Mouse (Mus musculus) spleen, adult 2 months (tissue): Measurements from ENCODE around the gene Irgq. TPM values are rescaled to one million over a fixed set of nuclear protein-coding genes. Genes with fewer than 3 reads are reported as not detected.
"Not testable (repeated sequence)": the region's sequence is repeated elsewhere in the genome, so short reads cannot be mapped to it uniquely, and the experiment has no call there.

ENCODE experiments used
- DNase-seq, 2 experiments: peaks; one replicate each; pipeline versions ENCODE4 v3.0.0 to v3.0.0-alpha.2; 2012 to 2021; ENCODE audit warnings: low spot score in 2 of 2, low read depth in 1 of 2
- H3K27ac ChIP-seq: fragments of 200-500 bp; 2 replicates; pipeline ENCODE4 v1.5.1; 2012; ENCODE audit warnings: low read length, inconsistent platforms; ENCODE audit not compliant: insufficient read depth
- H3K27me3 ChIP-seq: fragments of 200-500 bp; 2 replicates; pipeline ENCODE4 v1.6.1; 2012; ENCODE audit warnings: mild to moderate bottlenecking, moderate library complexity, low read length, inconsistent platforms; ENCODE audit not compliant: control insufficient read depth, insufficient read depth
- H3K36me3 ChIP-seq: fragments of 200-500 bp; 2 replicates; pipeline ENCODE4 v1.6.1; 2012; ENCODE audit warnings: mild to moderate bottlenecking, low read length, inconsistent platforms; ENCODE audit not compliant: control insufficient read depth, insufficient read depth
- H3K4me1 ChIP-seq: fragments of 200-500 bp; 2 replicates; pipeline ENCODE4 v1.6.1; 2011; ENCODE audit warnings: inconsistent platforms; ENCODE audit not compliant: control insufficient read depth, insufficient read depth, insufficient read length
- H3K4me3 ChIP-seq: fragments of 200-500 bp; 2 replicates; pipeline ENCODE4 v1.5.1; 2011; ENCODE audit warnings: mild to moderate bottlenecking, inconsistent platforms; ENCODE audit not compliant: insufficient read depth, insufficient read length; ENCODE audit errors: extremely low read depth
- CTCF ChIP-seq: fragments of 200-500 bp; IDR thresholded peaks from 2 replicates; pipeline ENCODE4 v1.5.1; 2011; ENCODE audit warnings: mild to moderate bottlenecking, inconsistent platforms; ENCODE audit not compliant: insufficient read depth, insufficient read length, insufficient replicate concordance; ENCODE audit errors: extremely low read depth
- POLR2A ChIP-seq: fragments of 200-500 bp; IDR thresholded peaks from 2 replicates; pipeline ENCODE4 v1.6.1; 2011; ENCODE audit warnings: low read depth, low read length, inconsistent platforms
- WGBS: fragments of 180-500 bp; shearing (Covaris S2); methylation state at CpG from one replicate; pipeline ENCODE4 v1.1.7; 2018; 5-methylcytosine and 5-hydroxymethylcytosine counted together
- polyA plus RNA-seq: library from polyadenylated mRNA; depleted of rRNA; stranded (reverse); fragments of >200 nt; gene quantifications from 2 replicates; pipeline ENCODE4 v1.2.3, GENCODE M21; 2012; rRNA removed

Irgq gene
- polyA plus RNA-seq: 11.2 and 13.1 TPM in 2 replicates

DNA sequence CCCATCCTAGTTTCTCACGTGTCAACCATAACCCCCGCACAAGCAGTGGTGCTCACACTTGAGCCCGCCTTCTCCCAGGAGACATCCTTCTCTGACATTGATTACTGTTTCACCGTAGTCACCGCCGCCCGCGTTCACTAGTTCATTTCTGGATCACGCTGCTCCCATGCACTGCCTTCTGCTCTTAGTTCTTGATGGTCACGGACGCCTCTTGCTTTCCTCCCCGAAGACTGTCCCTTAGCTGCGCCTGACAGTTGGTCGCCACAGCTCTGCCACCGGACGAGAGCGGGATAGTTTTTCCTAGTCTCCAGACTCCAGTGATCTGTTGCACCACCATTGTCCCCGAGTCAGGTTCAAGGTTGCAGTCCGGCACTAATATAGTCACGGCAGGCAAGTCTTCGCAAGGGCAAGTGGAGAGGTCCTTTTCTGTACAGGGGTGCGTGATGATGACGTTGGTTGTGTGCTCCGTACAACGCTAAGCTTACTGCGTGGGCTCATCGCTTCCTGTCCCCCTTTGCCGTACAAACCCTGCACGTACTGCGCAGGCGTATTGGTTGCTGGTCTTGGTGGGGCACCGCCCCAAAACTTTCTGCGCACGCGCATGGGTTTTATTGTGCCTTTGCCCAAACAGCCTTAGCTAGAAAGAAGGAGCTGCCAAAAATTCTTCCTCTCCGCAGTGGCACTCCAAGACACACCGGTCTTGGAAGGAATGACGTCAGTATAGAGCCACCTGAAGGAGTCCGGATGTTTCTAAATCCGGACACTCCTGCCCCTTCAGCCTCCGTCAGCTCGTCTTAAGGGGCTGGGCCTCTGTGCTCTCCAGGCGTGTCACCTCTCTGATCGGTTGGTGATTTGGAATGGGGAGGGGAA is at the start of gene Irgq:
Gene Irgq, plus strand, starts transcription at position 628 of the 870 bp plus-strand sequence.
- peak within 1 kb of the TSS; percentile 91 for H3K27ac ChIP-seq
- H3K27me3 ChIP-seq: no peaks in the 10 kb centered on the region
- no peaks in the 10 kb centered on the region for H3K4me1 ChIP-seq
- peaks cover 15% of the 10 kb centered on the region for H3K36me3 ChIP-seq
- no peak for TF ChIP-seq POLR2A
- TF ChIP-seq CTCF: no peak
- DNase-seq: peak; percentile 99 to 100
- peak within 1 kb of the TSS; percentile 75 for H3K4me3 ChIP-seq
- WGBS: under 1% methylated on average over 44 of the region's 44 CpGs

DNA sequence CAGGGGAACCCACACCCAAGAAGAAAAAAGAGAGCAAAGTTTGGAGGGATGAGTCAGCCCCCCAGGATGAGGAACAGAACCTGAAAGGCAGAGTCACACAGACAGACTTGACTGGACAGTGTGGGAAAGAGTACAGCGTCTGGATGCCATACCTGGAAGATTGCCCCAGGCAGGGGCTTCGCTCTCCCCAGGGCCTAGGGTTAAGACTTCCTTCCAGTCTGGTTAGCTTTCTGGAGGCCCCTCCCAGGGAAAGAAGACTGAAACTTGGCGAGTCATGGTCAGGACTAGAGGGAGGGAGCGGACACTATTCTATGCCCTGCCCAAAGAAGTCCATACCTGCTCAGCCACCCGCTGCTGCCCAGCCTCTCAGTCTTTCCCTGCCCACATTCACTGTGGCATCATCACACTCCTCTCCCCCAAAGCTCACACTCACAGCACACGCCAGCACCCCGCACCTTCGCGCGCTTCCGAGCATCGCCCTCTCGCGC is 49.5 kb upstream of the Irgq start:
- H3K36me3 ChIP-seq: peaks cover 3% of the 10 kb centered on the region; the same call in 1 of the 2 replicates
- no peak for DNase-seq
- peaks cover 8% of the 10 kb centered on the region for H3K4me1 ChIP-seq
- no peak for TF ChIP-seq CTCF
- no peak for TF ChIP-seq POLR2A
- WGBS: 8% methylated on average over 14 of the region's 14 CpGs
- peak overlapping the region; percentile 63; the same call in 1 of the 2 replicates for H3K4me3 ChIP-seq
- peaks cover 15% of the 10 kb centered on the region for H3K27me3 ChIP-seq
- no peak overlapping the region; the same call in 1 of the 2 replicates for H3K27ac ChIP-seq

DNA sequence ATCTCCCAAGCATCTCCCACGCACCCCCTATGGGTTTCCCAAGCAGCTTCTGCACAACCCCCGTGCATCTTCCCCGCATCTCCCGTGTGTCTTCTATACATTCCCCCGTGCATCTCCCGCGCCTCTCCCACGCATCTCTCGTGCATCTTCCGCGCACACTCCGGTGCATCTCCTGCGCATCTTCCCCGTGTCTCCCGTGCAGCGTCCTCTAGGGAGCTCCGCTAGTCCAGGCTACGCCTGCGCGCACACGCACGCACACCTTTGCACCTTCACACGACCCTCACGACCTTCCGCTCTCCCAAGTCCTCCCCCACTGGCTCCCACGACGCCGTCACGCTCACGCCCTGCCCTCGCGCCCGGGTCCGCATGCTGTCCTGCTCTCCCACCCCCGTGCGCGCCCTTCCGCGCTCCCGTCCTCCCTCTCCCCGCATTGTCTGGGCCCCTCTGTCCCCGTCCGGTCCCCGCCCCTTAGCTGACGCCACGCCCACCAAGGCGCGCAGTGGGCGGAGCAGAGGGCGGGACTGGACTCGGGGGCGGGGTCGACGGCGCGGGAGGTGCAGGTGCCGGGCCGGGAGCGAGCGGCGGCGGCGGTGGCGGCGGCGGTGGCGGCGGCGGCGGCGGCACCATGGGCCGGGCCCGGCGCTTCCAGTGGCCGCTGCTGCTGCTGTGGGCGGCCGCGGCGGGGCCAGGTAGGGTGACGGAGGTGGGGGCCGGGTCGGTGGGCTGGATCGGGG is 48.8 kb upstream of the Irgq start, which contains the start of gene Cadm4:
Gene Cadm4, plus strand, starts transcription at position 550 of the 734 bp plus-strand sequence.
- no peaks in the 10 kb centered on the region for H3K36me3 ChIP-seq
- H3K27ac ChIP-seq: no peak within 1 kb of the TSS; the same call in 1 of the 2 replicates
- DNase-seq: peak; percentile 53 to 81
- peaks cover 8% of the 10 kb centered on the region for H3K4me1 ChIP-seq
- no peak for TF ChIP-seq POLR2A
- no peak for TF ChIP-seq CTCF
- 2% methylated on average over 67 of the region's 83 CpGs for WGBS
- peak within 1 kb of the TSS; percentile 63 for H3K4me3 ChIP-seq
- H3K27me3 ChIP-seq: peaks cover 15% of the 10 kb centered on the region

DNA sequence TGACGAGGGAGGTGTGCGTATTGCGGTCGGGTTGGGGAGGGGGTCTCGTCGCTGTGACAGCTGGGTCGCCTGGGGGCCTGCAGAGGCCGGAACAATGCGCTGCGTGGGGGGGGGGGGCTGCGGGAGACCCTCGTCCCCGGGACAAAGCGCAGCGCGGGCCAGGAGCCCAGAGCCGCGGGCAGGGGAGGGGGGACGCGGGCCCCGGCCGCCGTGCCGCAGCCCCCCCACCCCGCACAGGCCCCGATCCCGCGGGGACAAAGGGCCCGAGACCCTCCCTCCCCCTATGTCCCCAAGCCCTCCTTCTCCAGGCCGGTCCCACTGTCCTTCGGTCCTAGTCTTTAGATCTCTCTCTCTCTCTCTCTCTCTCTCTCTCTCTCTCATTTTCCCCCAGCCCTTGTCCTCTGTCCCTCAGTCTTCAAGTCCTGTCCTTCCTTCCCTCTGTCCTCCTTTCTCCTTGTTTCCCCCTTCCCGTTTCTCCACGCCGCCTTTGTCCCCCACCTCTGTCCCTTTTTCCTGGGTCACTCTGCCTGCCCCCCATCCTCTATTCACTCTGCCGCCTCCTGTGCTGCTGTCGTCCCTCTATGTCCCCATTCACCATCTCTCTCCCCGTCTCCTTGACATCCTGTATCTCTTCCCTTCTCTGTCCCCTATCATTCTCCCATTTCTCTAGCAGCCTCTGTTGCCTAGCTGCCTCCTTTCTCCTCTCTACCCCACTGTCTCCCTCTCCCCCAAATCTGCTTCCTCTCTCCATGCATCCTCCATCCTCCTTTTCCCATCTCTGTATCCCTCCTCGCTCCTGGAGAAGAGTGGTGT is 48.1 kb upstream of the Irgq start:
- WGBS: 10% methylated on average over 17 of the region's 38 CpGs
- TF ChIP-seq POLR2A (no peak), CTCF (no peak)
- Histone ChIP-seq H3K4me3 (peak overlapping the region; percentile 53; the same call in 1 of the 2 replicates), H3K4me1 (peaks cover 8% of the 10 kb centered on the region), H3K36me3 (no peaks in the 10 kb centered on the region), H3K27me3 (peaks cover 15% of the 10 kb centered on the region), H3K27ac (no peak overlapping the region)
- no peak for DNase-seq

DNA sequence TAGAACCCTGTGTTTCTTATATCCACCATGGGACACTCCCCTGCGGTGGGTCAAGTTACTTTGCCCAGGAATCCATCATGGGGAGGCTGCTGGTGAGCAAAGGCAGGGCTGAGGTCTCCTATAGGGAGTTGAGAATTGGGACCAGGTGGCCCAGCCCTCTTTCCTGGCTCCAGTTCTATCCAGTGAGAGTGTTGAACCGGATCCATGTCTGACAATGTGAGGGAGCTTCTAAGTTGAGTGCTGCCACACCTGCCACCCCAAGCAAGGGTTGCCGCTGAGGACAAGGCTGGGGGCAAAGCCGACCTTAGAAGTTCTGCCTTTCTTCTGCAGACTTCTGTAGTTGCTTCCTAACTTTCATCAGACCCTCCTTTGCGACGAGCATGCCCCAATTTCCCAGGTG is 47.2 kb upstream of the Irgq start:
- H3K27ac ChIP-seq, H3K4me3 ChIP-seq, H3K36me3 ChIP-seq, DNase-seq, H3K4me1 ChIP-seq: not testable (repeated sequence)
- WGBS: 50% methylated on average over 6 of the region's 6 CpGs
- peaks cover 15% of the 10 kb centered on the region for H3K27me3 ChIP-seq

DNA sequence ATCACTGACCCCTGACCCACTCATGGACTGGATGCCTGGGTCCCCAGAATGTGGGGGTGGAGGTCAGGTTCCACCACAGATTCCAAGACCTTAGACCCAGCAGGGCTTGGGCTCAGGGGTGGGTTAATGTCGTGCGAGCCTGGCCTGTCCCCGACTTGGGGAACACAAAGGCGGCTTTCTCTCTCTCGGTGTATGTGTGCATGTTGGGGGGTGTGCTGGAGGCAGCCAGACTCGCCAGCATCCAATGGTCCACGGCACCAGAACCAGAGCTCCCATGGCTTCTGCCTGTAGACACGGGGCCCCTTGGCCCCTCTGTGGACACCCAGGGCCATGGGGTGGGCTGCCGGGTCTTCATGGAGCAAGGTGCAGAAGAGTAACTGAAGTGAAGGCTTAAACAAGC is 45.0 kb upstream of the Irgq start:
- no peak overlapping the region for H3K27ac ChIP-seq
- no peak for TF ChIP-seq CTCF
- no peak for TF ChIP-seq POLR2A
- H3K4me3 ChIP-seq: no peak overlapping the region
- H3K4me1 ChIP-seq: peaks cover 8% of the 10 kb centered on the region
- no peak for DNase-seq
- peaks cover 15% of the 10 kb centered on the region for H3K27me3 ChIP-seq
- no peaks in the 10 kb centered on the region for H3K36me3 ChIP-seq
- WGBS: 90% methylated on average over 9 of the region's 9 CpGs
